In genomic region chr17:12780125-12780524, GRCm38 (mm10) we compare ENCODE assay signal across 11 mouse cellular contexts. TPM values are rescaled to one million over a fixed set of nuclear protein-coding genes. Genes with fewer than 3 reads are reported as not detected.
DNase-seq lines count a peak whose midpoint lies in the region; ATAC-seq and TF ChIP-seq lines count a peak whose summit lies in the region.
"Had no signal": no experiment of that assay in that cellular context is flagged by ENCODE, and none has a peak within 500 bp of the region (broad histone marks: within the 10 kb centered on the region; RNA-seq: fewer than 3 reads in every experiment).

No protein-coding gene starts in this region.

- ATAC-seq in heart, embryonic 13.5 days (ENCODE audit: extremely low read depth, insufficient number of reproducible peaks, low FRiP score, low TSS enrichment): peak; percentile 54; the same call in 1 of the 2 replicates
- no peak for ATAC-seq in G1E (ENCODE audit: extremely low read depth, insufficient number of reproducible peaks, low FRiP score, poor library complexity, severe bottlenecking)
- ATAC-seq in embryonic facial prominence, embryonic 12.5 days (ENCODE audit: insufficient number of reproducible peaks, insufficient read depth, low FRiP score, low TSS enrichment): peak; percentile 22; the same call in 1 of the 2 replicates
- peak; percentile 28; the same call in 1 of the 2 replicates for ATAC-seq in limb, embryonic 14.5 days (ENCODE audit: low FRiP score, low read depth)
- ATAC-seq in megakaryocyte-erythroid progenitor cell, adult 5-6 weeks (replicated peaks; ENCODE audit: low FRiP score, low TSS enrichment, poor library complexity, severe bottlenecking): no peak
- ATAC-seq: forebrain, embryonic 14.5 days had no signal

- peak overlapping the region; percentile 75 for H3K9ac ChIP-seq in heart, embryonic 13.5 days
- no peak overlapping the region for H3K9ac ChIP-seq in embryonic facial prominence, embryonic 12.5 days
- no peak overlapping the region for H3K9ac ChIP-seq in limb, embryonic 14.5 days (ENCODE audit: low read depth, low read length, severe bottlenecking)

- no peak for DNase-seq in heart, postnatal 10 days
- DNase-seq in G1E (ENCODE audit: low spot score): no peak
- DNase-seq in limb, embryonic 14.5 days (ENCODE audit: low spot score): no peak
- no peak for DNase-seq in spleen, adult 12 weeks (ENCODE audit: low spot score)
- no peak for DNase-seq in adrenal gland, postnatal 4 days (ENCODE audit: low spot score in 2 of 2)
- DNase-seq: left cerebral cortex, postnatal 4 days; right cerebral cortex, adult 18-20 months had no signal

- peaks cover 66% of the 10 kb centered on the region for H3K4me1 ChIP-seq in heart, embryonic 13.5 days
- peaks cover 64% of the 10 kb centered on the region for H3K4me1 ChIP-seq in G1E (ENCODE audit: insufficient read depth, low read depth, low read length)
- peaks cover 45% of the 10 kb centered on the region for H3K4me1 ChIP-seq in embryonic facial prominence, embryonic 12.5 days
- H3K4me1 ChIP-seq in limb, embryonic 14.5 days (ENCODE audit: control insufficient read depth, insufficient read depth, low read length): peaks cover 51% of the 10 kb centered on the region

- peak overlapping the region; percentile 95 for H3K27ac ChIP-seq in heart, embryonic 13.5 days (replicated peaks)
- H3K27ac ChIP-seq in embryonic facial prominence, embryonic 12.5 days: peak overlapping the region; percentile 88
- H3K27ac ChIP-seq in limb, embryonic 14.5 days (replicated peaks; ENCODE audit: low read depth, low read length): peak overlapping the region; percentile 90

- peaks cover 49% of the 10 kb centered on the region for H3K36me3 ChIP-seq in heart, embryonic 13.5 days
- peaks cover 64% of the 10 kb centered on the region for H3K36me3 ChIP-seq in G1E (replicated peaks)
- peaks cover 10% of the 10 kb centered on the region; the same call in 1 of the 2 replicates for H3K36me3 ChIP-seq in embryonic facial prominence, embryonic 12.5 days
- peaks cover 16% of the 10 kb centered on the region; the same call in 1 of the 2 replicates for H3K36me3 ChIP-seq in limb, embryonic 14.5 days (ENCODE audit: control insufficient read depth, insufficient read depth, low read length)

- no peak for TF ChIP-seq POLR2A in limb, embryonic 14.5 days (IDR thresholded peaks at IDR 0.05; ENCODE audit: borderline replicate concordance, extremely low read depth, insufficient read depth, insufficient read length)

- no peak for TF ChIP-seq CTCF in G1E (IDR thresholded peaks at IDR 0.05; ENCODE audit: low read depth, low read length)

- peak overlapping the region; percentile 56 for H3K4me2 ChIP-seq in heart, embryonic 13.5 days
- H3K4me2 ChIP-seq in embryonic facial prominence, embryonic 12.5 days (replicated peaks): no peak overlapping the region
- H3K4me2 ChIP-seq in limb, embryonic 14.5 days (replicated peaks; ENCODE audit: low read depth, low read length, severe bottlenecking): 0 out of 2 replicates have a peak overlapping the region, but pooled peaks have one; percentile 17

- no peaks in the 10 kb centered on the region for H3K27me3 ChIP-seq in heart, embryonic 13.5 days (replicated peaks)
- no peaks in the 10 kb centered on the region for H3K27me3 ChIP-seq in G1E (ENCODE audit: insufficient read depth, low read length)
- H3K27me3 ChIP-seq in embryonic facial prominence, embryonic 12.5 days: no peaks in the 10 kb centered on the region
- H3K27me3 ChIP-seq in limb, embryonic 14.5 days (ENCODE audit: control insufficient read depth, insufficient read depth, low read length): no peaks in the 10 kb centered on the region

- no peak overlapping the region for H3K4me3 ChIP-seq in heart, embryonic 13.5 days
- H3K4me3 ChIP-seq in G1E (ENCODE audit: low read depth, low read length): peak overlapping the region; percentile 44; the same call in 1 of the 2 replicates
- H3K4me3 ChIP-seq in embryonic facial prominence, embryonic 12.5 days: no peak overlapping the region
- H3K4me3 ChIP-seq in limb, embryonic 14.5 days (replicated peaks; ENCODE audit: low read length): no peak overlapping the region

- intact Hi-C loops in heart, postnatal 10 days (cut with DNase I): no loop called here

- H3K9me3 ChIP-seq in heart, embryonic 13.5 days: no peaks in the 10 kb centered on the region
- H3K9me3 ChIP-seq in G1E (replicated peaks): no peaks in the 10 kb centered on the region
- no peaks in the 10 kb centered on the region for H3K9me3 ChIP-seq in embryonic facial prominence, embryonic 12.5 days
- H3K9me3 ChIP-seq in limb, embryonic 14.5 days (ENCODE audit: control insufficient read depth, low read length): no peaks in the 10 kb centered on the region

- 3% methylated on average over 8 of the region's 8 CpGs for WGBS in heart, embryonic 13.5 days
- WGBS in embryonic facial prominence, embryonic 12.5 days: 10% methylated on average over 8 of the region's 8 CpGs
- WGBS in limb, embryonic 14.5 days: 12% methylated on average over 8 of the region's 8 CpGs

RNA-seq across cellular contexts. Expression of gene Igf2r, which starts 10.7 kb away (rescaled TPM):
- 142 and 143 TPM in 2 replicates for polyA plus RNA-seq in heart, embryonic 13.5 days (2015; fragmentation: Nextera tagmentation; extraction: Ambion mirVana)
- total RNA-seq in heart, postnatal 10 days (2021): 100 to 1,000 TPM; 180 to 214 TPM
- 69.9 and 74.3 TPM in 2 replicates for total RNA-seq in G1E (2014; fragmentation: Nextera tagmentation)
- 73.1 and 75.5 TPM in 2 replicates for total RNA-seq in G1E (2017)
- polyA plus RNA-seq in G1E (2012): 15.8 and 20.3 TPM in 2 replicates
- polyA plus RNA-seq in embryonic facial prominence, embryonic 12.5 days (2016; fragmentation: Nextera tagmentation; extraction: Ambion mirVana): 37.1 and 38.1 TPM in 2 replicates
- polyA plus RNA-seq in limb, embryonic 14.5 days (2012; rRNA removed): 97.3 and 99.6 TPM in 2 replicates
- 60.6 and 62.4 TPM in 2 replicates for polyA plus RNA-seq in limb, embryonic 14.5 days (2014; fragmentation: Nextera tagmentation; extraction: Ambion mirVana)
- 10.2 and 14.0 TPM in 2 replicates for total RNA-seq in megakaryocyte-erythroid progenitor cell, adult 5-6 weeks (2014; fragmentation: Nextera tagmentation)
- total RNA-seq in megakaryocyte-erythroid progenitor cell, adult 5-6 weeks (2017): 15.3 and 19.7 TPM in 2 replicates
- total RNA-seq in adrenal gland, postnatal 4 days (2021): 10 to 100 TPM; 76.4 to 82.0 TPM

Comparison
In these comparisons a context has a peak if more than half of its experiments do, and no peak if none do; other contexts are left out.
1. ATAC-seq: peak in heart, embryonic 13.5 days (single experiment), embryonic facial prominence, embryonic 12.5 days (single experiment) and limb, embryonic 14.5 days (single experiment); none in G1E (single experiment) and megakaryocyte-erythroid progenitor cell, adult 5-6 weeks (single experiment).
2. Peak in every context shown above with its lines, with median percentiles within 50 percentile points of each other: H3K27ac ChIP-seq.